Mouse (Mus musculus) bone marrow, adult 2 months (tissue): ENCODE measurements around the gene Calcrl. TPM values are rescaled to one million over a fixed set of nuclear protein-coding genes. Genes with fewer than 3 reads are reported as not detected.

Source experiments
- H3K27ac ChIP-seq: fragments of 200-500 bp; 2 replicates; pipeline ENCODE4 v1.5.1; 2012; ENCODE audit warnings: low read depth, mild to moderate bottlenecking, control low read depth, inconsistent platforms, low read length; ENCODE audit not compliant: control insufficient read depth, poor library complexity, insufficient read depth
- H3K4me1 ChIP-seq: fragments of 200-500 bp; 2 replicates; pipeline ENCODE4 v1.6.1; 2011; ENCODE audit warnings: low read length; ENCODE audit not compliant: control insufficient read depth, insufficient read depth
- H3K4me3 ChIP-seq: fragments of 200-500 bp; replicated peaks from 2 replicates; pipeline ENCODE3; 2011; ENCODE audit warnings: mild to moderate bottlenecking, low read depth, low read length, control low read depth; ENCODE audit not compliant: control insufficient read depth
- CTCF ChIP-seq: fragments of 200-500 bp; IDR thresholded peaks from 2 replicates; pipeline ENCODE4 v1.5.1; 2011; ENCODE audit warnings: low read length, control low read depth; ENCODE audit not compliant: control insufficient read depth, insufficient read depth
- POLR2A ChIP-seq: fragments of 200-500 bp; IDR thresholded peaks from 2 replicates; pipeline ENCODE4 v1.6.1; 2011; ENCODE audit warnings: low read depth, mild to moderate bottlenecking, control low read depth, low read length, borderline replicate concordance; ENCODE audit not compliant: control insufficient read depth
- WGBS: fragments of 180-500 bp; shearing (Covaris S2); methylation state at CpG from one replicate; pipeline ENCODE4 v1.1.7; 2018; 5-methylcytosine and 5-hydroxymethylcytosine counted together
- polyA plus RNA-seq: library from polyadenylated mRNA; stranded (reverse); fragments of >200 nt; gene quantifications from 2 replicates; pipeline ENCODE4 v1.2.4, GENCODE M21; 2011; ENCODE audit warnings: low replicate concordance; ENCODE audit not compliant: missing spikeins, insufficient read depth, insufficient read length

Gene Calcrl
- polyA plus RNA-seq, 1 experiment, result 3.7 TPM

DNA sequence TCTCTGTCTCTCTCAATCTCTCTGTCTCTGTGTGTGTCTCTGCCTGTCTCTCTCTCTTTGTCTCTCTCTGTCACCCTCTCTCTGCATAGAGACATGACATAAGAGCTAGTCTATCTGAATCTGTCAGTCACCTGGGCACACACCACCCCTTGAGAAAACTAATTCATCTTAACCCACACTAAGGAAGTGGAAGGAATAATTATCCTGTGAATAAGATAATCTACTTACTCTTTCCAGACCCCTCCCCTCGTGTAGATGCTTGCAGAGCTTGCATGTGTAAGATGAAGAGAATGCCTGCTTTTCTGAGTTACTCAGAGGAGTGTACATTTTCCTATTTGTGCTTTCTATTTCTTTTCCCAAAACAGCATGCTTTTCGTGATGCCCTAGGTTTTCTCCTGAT, 81.5 kb downstream of the Calcrl start:
- Histone ChIP-seq H3K4me3 (no peak overlapping the region), H3K27ac (no peak overlapping the region), H3K4me1 (no peaks in the 10 kb centered on the region)
- 59% methylated on average over 2 of the region's 2 CpGs for WGBS
- TF ChIP-seq CTCF, result no peak
- TF ChIP-seq POLR2A, result no peak

DNA sequence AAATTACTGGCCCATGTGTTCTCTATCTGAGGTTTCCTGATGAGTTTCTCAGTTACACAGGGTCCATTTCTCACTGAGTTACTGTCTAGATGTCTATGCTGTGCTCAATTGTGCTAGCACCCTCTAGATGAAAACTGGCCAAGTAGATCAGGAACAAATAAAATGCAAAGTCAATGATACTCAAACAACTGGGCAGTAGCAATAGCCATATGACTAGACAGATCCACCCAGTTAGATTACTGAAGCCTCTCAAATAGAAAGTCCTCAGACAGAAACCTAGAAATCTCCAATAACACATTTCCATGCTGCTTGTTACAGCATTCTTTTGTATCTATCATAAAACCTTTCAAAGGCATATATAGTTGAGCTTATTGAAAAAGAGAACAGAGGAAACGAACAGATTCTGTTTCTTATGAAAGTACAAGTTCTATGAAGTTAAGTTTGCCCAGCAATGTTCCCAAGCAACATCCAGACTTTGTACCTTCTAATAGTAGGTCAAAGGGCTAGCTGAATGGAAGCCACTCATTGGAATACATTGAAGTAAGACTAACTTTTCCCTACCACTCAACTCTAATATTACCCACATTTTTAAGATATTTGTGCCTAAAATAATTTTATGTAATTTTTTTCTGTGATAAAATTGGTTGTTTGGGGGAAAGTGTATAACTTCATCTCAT, 87.3 kb downstream of the Calcrl start:
- Histone ChIP-seq H3K4me3 (no peak overlapping the region), H3K27ac (no peak overlapping the region), H3K4me1 (no peaks in the 10 kb centered on the region)
- TF ChIP-seq CTCF, result no peak
- TF ChIP-seq POLR2A, result no peak
- 82% methylated on average over 1 of the region's 1 CpGs for WGBS

DNA sequence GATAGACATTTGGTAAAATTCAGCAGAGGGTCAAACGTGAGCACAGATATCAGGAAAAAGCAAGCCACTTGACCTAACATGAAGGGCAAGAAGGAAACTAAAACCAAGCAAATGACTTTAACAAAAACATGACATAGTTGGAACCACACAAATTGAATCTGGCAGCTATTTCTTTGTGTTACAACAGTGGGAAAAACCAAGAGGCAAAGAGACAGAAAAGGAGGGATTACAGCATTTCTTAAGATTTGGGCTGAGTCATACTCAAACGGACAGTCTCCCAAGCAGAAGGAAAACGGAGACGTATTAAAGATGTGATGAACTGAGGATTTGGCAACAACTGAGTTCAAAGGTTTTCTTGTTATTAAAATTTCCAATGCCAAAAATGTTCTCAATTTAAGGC, 88.9 kb downstream of the Calcrl start:
- H3K27ac ChIP-seq, result no peak overlapping the region
- TF ChIP-seq CTCF, result no peak
- TF ChIP-seq POLR2A, result no peak
- H3K4me1 ChIP-seq, result no peaks in the 10 kb centered on the region
- WGBS, result 56% methylated on average over 4 of the region's 4 CpGs
- no peak overlapping the region for H3K4me3 ChIP-seq

DNA sequence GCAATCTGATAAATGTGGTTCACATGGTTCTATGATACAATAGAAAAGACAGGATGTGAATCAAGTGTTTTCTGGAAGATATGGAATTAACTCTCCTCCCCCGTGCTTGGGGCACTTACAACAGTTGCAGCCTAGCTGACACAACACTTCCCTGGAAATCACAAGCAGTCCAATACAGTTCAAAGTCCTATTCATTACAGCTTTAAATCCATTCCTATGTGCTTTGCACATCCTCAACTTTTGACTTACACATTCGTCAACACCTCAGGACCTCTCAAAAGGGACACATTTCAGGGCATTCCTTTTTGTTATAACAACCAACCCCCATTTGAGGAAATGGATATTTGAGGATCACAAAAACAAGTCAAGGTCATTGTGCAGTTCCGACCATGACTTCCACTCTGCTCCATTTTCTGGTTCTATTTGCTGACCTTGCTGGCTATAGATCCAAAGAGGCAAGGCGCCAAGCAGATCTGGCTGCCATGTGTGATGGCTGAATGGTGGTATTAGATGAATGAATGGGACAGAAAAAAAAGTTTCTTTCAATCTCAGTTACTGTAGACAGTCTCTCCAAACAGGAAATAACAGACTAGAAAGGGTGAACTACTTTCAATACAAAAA, 108.9 kb downstream of the Calcrl start:
- H3K4me3 ChIP-seq, result no peak overlapping the region
- H3K27ac ChIP-seq, result no peak overlapping the region
- TF ChIP-seq CTCF, result no peak
- TF ChIP-seq POLR2A, result no peak
- WGBS, result 69% methylated on average over 4 of the region's 4 CpGs
- H3K4me1 ChIP-seq, result no peaks in the 10 kb centered on the region

DNA sequence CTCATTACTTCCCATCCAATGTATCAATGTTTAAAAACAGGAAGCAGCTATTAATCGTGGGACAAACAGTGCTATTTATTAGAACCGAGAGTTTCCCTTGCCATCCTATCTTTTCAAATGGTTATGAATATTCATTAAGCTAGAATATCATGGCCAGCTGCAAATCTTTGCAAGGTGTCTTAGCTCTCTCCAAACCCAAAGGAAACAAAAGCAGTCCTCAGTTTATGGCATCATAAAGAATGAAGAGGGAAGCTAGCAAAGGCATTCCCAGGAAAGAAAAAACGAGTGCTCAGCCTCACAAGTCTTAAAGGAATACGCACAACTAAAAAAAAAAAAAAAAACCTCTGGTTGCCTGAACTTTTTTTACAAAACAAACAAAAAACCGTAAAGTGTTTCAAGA, 128.7 kb downstream of the Calcrl start:
- Histone ChIP-seq H3K4me3 (no peak overlapping the region), H3K4me1 (no peaks in the 10 kb centered on the region; the same call in 1 of the 2 replicates), H3K27ac (no peak overlapping the region)
- 40% methylated on average over 5 of the region's 5 CpGs for WGBS
- TF ChIP-seq POLR2A (no peak), CTCF (no peak)

DNA sequence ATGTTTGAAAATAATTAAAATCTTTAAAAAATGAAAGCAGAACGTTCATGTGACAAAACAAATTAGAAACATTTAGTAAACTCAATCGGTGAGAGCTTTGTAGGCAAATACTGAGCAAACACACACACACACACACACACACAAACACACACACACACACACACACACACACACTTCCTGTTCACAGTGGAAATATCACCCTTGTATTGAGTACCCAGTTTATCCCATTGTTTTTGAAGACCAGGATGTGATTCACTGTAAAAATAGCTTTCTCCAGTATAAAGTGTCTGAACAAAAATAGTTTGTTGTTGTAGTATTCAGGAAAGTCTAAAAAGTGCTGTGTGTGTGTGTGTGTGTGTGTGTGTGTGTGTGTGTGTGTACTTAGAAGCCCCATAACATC, 130.1 kb downstream of the Calcrl start:
- Histone ChIP-seq H3K27ac (no peak overlapping the region), H3K4me3 (no peak overlapping the region), H3K4me1 (no peaks in the 10 kb centered on the region; the same call in 1 of the 2 replicates)
- no peak for TF ChIP-seq CTCF
- TF ChIP-seq POLR2A, result no peak
- 34% methylated on average over 2 of the region's 2 CpGs for WGBS

GRCm38 (mm10) chr2:84294611-84295010, 130.6 kb downstream of the Calcrl start:
- TF ChIP-seq POLR2A (no peak), CTCF (no peak)
- 72% methylated on average over 2 of the region's 2 CpGs for WGBS
- H3K4me3 ChIP-seq, result no peak overlapping the region
- no peaks in the 10 kb centered on the region; the same call in 1 of the 2 replicates for H3K4me1 ChIP-seq
- no peak overlapping the region for H3K27ac ChIP-seq

GRCm38 (mm10) chr2:84292351-84293000, 132.7 kb downstream of the Calcrl start:
- WGBS, result 77% methylated on average over 4 of the region's 4 CpGs
- no peak overlapping the region for H3K27ac ChIP-seq
- no peaks in the 10 kb centered on the region for H3K4me1 ChIP-seq
- TF ChIP-seq CTCF, result no peak
- no peak overlapping the region for H3K4me3 ChIP-seq
